Mouse (Mus musculus) embryonic facial prominence, embryonic 14.5 days (tissue): ENCODE measurements around the gene Kcnh1. TPM values are rescaled to one million over a fixed set of nuclear protein-coding genes. Genes with fewer than 3 reads are reported as not detected.

Source experiments
- ATAC-seq: fragments of 200-750 bp; cut with Nextera tagmentation; 2 replicates; pipeline ENCODE4 v1.8.0; 2017; ENCODE audit warnings: low read depth, moderate number of reproducible peaks, moderate TSS enrichment
- DNase-seq: peaks from one replicate; pipeline ENCODE4 v3.0.0-alpha.2; 2015; ENCODE audit warnings: low spot score
- H3K27ac ChIP-seq: fragments of 300-500 bp; sonication (generic); replicated peaks from 2 replicates; pipeline ENCODE4 v1.5.1; 2014; ENCODE audit warnings: low read depth, mild to moderate bottlenecking, low read length, moderate library complexity
- H3K27me3 ChIP-seq: fragments of 300-500 bp; sonication (generic); replicated peaks from 2 replicates; pipeline ENCODE4 v1.6.1; 2014; ENCODE audit warnings: low read length; ENCODE audit not compliant: control insufficient read depth, insufficient read depth
- H3K36me3 ChIP-seq: fragments of 300-500 bp; sonication (generic); 2 replicates; pipeline ENCODE4 v1.6.1; 2014; ENCODE audit warnings: low read length, mixed read lengths; ENCODE audit not compliant: control insufficient read depth, insufficient read depth
- H3K4me1 ChIP-seq: fragments of 300-500 bp; sonication (generic); 2 replicates; pipeline ENCODE4 v1.6.1; 2014; ENCODE audit warnings: antibody characterized with exemption, low read length; ENCODE audit not compliant: control insufficient read depth, insufficient read depth
- H3K4me2 ChIP-seq: fragments of 300-500 bp; sonication (generic); 2 replicates; pipeline ENCODE4 v1.6.1; 2014; ENCODE audit warnings: low read depth, mild to moderate bottlenecking, low read length, moderate library complexity, mixed read lengths
- H3K4me3 ChIP-seq: fragments of 300-500 bp; sonication (generic); 2 replicates; pipeline ENCODE4 v1.5.1; 2014; ENCODE audit warnings: low read depth, mild to moderate bottlenecking, low read length
- H3K9ac ChIP-seq: fragments of 300-500 bp; sonication (generic); 2 replicates; pipeline ENCODE4 v1.6.1; 2014; ENCODE audit warnings: low read depth, mild to moderate bottlenecking, low read length, moderate library complexity, mixed read lengths
- H3K9me3 ChIP-seq: fragments of 300-500 bp; sonication (generic); 2 replicates; pipeline ENCODE4 v1.6.1; 2016; ENCODE audit warnings: low read length; ENCODE audit not compliant: control insufficient read depth
- WGBS: fragments of 180-500 bp; shearing (Covaris S2); extraction: QIAGEN DNeasy Blood & Tissue Kit; methylation state at CpG from one replicate; pipeline ENCODE4 v1.1.7; 2014; 5-methylcytosine and 5-hydroxymethylcytosine counted together
- polyA plus RNA-seq: library from polyadenylated mRNA; unstranded; fragments of >200 nt; fragmentation: Nextera tagmentation; extraction: Ambion mirVana; gene quantifications from 2 replicates; pipeline ENCODE4 v1.2.1, GENCODE M21; 2014

Gene Kcnh1
- polyA plus RNA-seq, 1 experiment from 2014 or later: 0.89 TPM

GRCm38 (mm10) chr1:192443998-192444657, 253.6 kb downstream of the Kcnh1 start:
- H3K4me1 ChIP-seq: peaks cover 18% of the 10 kb centered on the region
- H3K4me3 ChIP-seq: no peak overlapping the region
- H3K27ac ChIP-seq: peak overlapping the region; percentile 77
- H3K9me3 ChIP-seq: no peaks in the 10 kb centered on the region
- no peak overlapping the region; the same call in none of the 2 replicates for H3K4me2 ChIP-seq
- 68% methylated on average over 20 of the region's 20 CpGs for WGBS
- no peak for DNase-seq
- no peaks in the 10 kb centered on the region for H3K36me3 ChIP-seq
- no peaks in the 10 kb centered on the region for H3K27me3 ChIP-seq
- H3K9ac ChIP-seq: 0 out of 2 replicates have a peak overlapping the region, but pooled peaks have one; percentile 25
- ATAC-seq: peak; percentile 8; the same call in 1 of the 2 replicates

- no peak overlapping the region; the same call in 1 of the 2 replicates for H3K4me2 ChIP-seq
- H3K27ac ChIP-seq: peak overlapping the region; percentile 77
- peak; percentile 92 for ATAC-seq
Observed at GRCm38 (mm10) chr1:192444658-192445447, 254.3 kb downstream of the Kcnh1 start.

GRCm38 (mm10) chr1:192446158-192446557, 255.6 kb downstream of the Kcnh1 start:
- Histone ChIP-seq H3K36me3 (no peaks in the 10 kb centered on the region), H3K4me3 (no peak overlapping the region), H3K9me3 (no peaks in the 10 kb centered on the region), H3K9ac (no peak overlapping the region), H3K27ac (0 out of 2 replicates have a peak overlapping the region, but pooled peaks have one; percentile 15), H3K4me1 (peaks cover 22% of the 10 kb centered on the region), H3K27me3 (no peaks in the 10 kb centered on the region), H3K4me2 (no peak overlapping the region)
- no peak for DNase-seq
- 52% methylated on average over 5 of the region's 5 CpGs for WGBS
- no peak for ATAC-seq

More at GRCm38 (mm10) chr1:192444658-192445447, 254.3 kb downstream of the Kcnh1 start:
- H3K9ac ChIP-seq: 0 out of 2 replicates have a peak overlapping the region, but pooled peaks have one; percentile 25
- 37% methylated on average over 7 of the region's 7 CpGs for WGBS
- H3K27me3 ChIP-seq: no peaks in the 10 kb centered on the region
- peaks cover 19% of the 10 kb centered on the region for H3K4me1 ChIP-seq
- no peaks in the 10 kb centered on the region for H3K9me3 ChIP-seq
- no peak overlapping the region for H3K4me3 ChIP-seq
- peak; percentile 97 for DNase-seq
- no peaks in the 10 kb centered on the region for H3K36me3 ChIP-seq

GRCm38 (mm10) chr1:192447666-192448065, 257.1 kb downstream of the Kcnh1 start:
- Histone ChIP-seq H3K36me3 (no peaks in the 10 kb centered on the region), H3K4me2 (no peak overlapping the region), H3K27ac (peak overlapping the region; percentile 44), H3K4me1 (peaks cover 21% of the 10 kb centered on the region), H3K9ac (no peak overlapping the region), H3K9me3 (no peaks in the 10 kb centered on the region), H3K4me3 (no peak overlapping the region), H3K27me3 (no peaks in the 10 kb centered on the region)
- ATAC-seq (no peak), DNase-seq (no peak)
- 47% methylated on average over 2 of the region's 2 CpGs for WGBS

- peak; percentile 57 for DNase-seq
- no peaks in the 10 kb centered on the region for H3K36me3 ChIP-seq
- H3K9ac ChIP-seq: no peak overlapping the region
- no peak for ATAC-seq
- WGBS: 60% methylated on average over 1 of the region's 1 CpGs
- H3K9me3 ChIP-seq: no peaks in the 10 kb centered on the region
- H3K4me3 ChIP-seq: no peak overlapping the region
- H3K4me1 ChIP-seq: peaks cover 19% of the 10 kb centered on the region
- H3K27me3 ChIP-seq: no peaks in the 10 kb centered on the region
- no peak overlapping the region for H3K27ac ChIP-seq
- H3K4me2 ChIP-seq: no peak overlapping the region
Observed at GRCm38 (mm10) chr1:192448512-192448911, 257.9 kb downstream of the Kcnh1 start.

GRCm38 (mm10) chr1:192449572-192450351, 259.2 kb downstream of the Kcnh1 start:
- H3K4me2 ChIP-seq: no peak overlapping the region
- no peak overlapping the region for H3K4me3 ChIP-seq
- ATAC-seq (peak; percentile 72), DNase-seq (peak; percentile 86)
- H3K27ac ChIP-seq: peak overlapping the region; percentile 45; the same call in 1 of the 2 replicates
- H3K9me3 ChIP-seq: no peaks in the 10 kb centered on the region
- H3K27me3 ChIP-seq: no peaks in the 10 kb centered on the region
- no peaks in the 10 kb centered on the region for H3K36me3 ChIP-seq
- WGBS: 53% methylated on average over 4 of the region's 4 CpGs
- no peak overlapping the region for H3K9ac ChIP-seq
- H3K4me1 ChIP-seq: peaks cover 11% of the 10 kb centered on the region; the same call in 1 of the 2 replicates

- Histone ChIP-seq H3K27me3 (no peaks in the 10 kb centered on the region), H3K4me2 (no peak overlapping the region), H3K9me3 (no peaks in the 10 kb centered on the region), H3K4me3 (no peak overlapping the region), H3K4me1 (peaks cover 10% of the 10 kb centered on the region; the same call in 1 of the 2 replicates), H3K9ac (no peak overlapping the region), H3K36me3 (no peaks in the 10 kb centered on the region), H3K27ac (no peak overlapping the region)
- DNase-seq: no peak
- no peak for ATAC-seq
Observed at GRCm38 (mm10) chr1:192450425-192450824, 259.9 kb downstream of the Kcnh1 start.

GRCm38 (mm10) chr1:192451722-192452121, 261.1 kb downstream of the Kcnh1 start:
- H3K9me3 ChIP-seq: no peaks in the 10 kb centered on the region
- DNase-seq (no peak), ATAC-seq (no peak)
- H3K4me3 ChIP-seq: no peak overlapping the region
- WGBS: 65% methylated on average over 4 of the region's 4 CpGs
- no peak overlapping the region for H3K27ac ChIP-seq
- H3K4me2 ChIP-seq: no peak overlapping the region
- H3K4me1 ChIP-seq: peaks cover 4% of the 10 kb centered on the region; the same call in 1 of the 2 replicates
- H3K27me3 ChIP-seq: no peaks in the 10 kb centered on the region
- no peak overlapping the region for H3K9ac ChIP-seq
- no peaks in the 10 kb centered on the region for H3K36me3 ChIP-seq
